Mouse (Mus musculus) ZHBTc4 (cell line): ENCODE results near the gene Naa35.
A peak's percentile ranks its signal among the peaks of the same experiment; 100 is the strongest.

Experiments used
- DNase-seq: peaks from one replicate; pipeline ENCODE4 v3.0.0-alpha.2; 2011; ENCODE audit warnings: low read depth, low spot score

The Naa35 gene

DNA sequence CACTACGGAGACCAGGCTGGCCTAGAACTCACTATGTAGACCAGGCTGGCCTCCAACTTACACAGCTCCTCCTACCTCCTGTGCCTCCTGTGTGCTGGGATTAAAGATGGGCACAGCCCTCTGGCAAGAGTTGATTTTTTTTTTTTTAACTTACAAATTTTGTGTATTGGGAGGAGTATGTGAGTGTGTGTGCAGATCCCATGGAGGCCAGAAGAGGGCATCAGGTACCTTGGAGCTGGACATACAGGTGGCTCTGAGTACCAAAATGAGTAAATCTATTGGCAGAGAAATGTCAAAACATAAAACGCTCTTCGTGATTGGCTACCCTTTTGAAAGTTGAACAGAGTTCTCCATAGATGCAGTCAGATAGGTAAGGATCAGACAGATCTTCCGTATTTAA is 4.1 kb upstream of the Naa35 start:
- peak; percentile 76 for DNase-seq

DNA sequence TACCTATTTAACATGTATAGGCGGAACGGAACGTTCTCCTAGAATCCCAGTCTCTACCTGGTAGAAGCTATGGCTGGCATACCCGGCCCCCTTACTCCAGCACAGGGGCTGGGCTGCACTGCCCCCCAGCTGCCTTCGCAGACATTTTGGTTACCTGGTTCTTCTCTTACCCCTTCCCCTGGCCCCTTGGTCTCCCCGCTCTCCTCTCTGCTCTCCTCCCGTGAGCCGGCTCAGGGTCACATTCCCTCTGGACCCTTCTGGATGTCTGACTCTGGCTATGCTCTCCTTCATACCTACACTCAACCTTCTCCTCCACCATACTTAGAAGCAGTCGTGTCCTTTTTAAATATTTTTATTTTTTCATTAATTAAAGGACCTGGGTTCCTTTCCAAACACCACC is 578 bp upstream of the Naa35 start:
- DNase-seq, result peak; percentile 24

DNA sequence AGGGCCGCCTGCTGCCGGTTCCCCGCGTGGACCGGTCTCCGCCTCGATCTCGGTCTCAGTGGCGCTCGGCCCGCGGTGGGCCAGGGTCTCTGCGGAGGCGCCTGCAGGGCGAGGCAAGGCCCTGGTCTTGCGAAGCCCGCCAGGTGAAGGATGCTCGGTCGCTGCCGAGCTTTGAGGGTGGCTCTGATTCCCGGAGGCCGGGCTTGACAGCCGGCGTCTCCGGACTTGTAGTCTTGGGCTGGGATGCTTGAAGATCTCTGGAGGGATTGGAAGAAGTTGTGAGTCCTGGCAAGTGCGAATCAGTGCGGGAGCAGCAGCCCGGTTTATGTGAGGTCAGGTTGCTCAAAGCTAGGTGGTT is 568 bp downstream of the Naa35 start:
- peak; percentile 66 for DNase-seq

DNA sequence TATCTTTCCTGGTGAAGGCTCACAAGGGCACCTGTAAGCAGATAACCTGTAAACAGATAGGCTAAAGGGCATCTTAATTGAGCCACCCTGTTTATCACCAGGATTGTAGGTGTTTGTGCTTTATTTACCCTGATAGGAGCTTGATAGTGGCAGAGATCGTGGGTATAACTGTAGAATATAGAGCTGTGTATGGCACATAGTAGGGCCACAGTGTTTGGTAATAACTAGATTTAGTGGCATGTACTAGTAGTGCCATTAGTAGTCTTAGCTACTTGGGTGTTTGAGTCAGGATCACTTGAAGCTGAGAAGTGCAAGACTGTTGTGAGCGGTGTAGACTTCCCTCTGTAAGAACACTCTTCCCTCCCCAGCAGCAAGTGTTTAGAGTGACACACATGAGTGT is 2.1 kb downstream of the Naa35 start:
- DNase-seq, result no peak

- peak; percentile 33 for DNase-seq
These were observed 4.6 kb downstream of the Naa35 start for GRCm38 (mm10) chr13:59589672-59590071.

GRCm38 (mm10) chr13:59590691-59591090 is 5.6 kb downstream of the Naa35 start:
- DNase-seq, result no peak

DNA sequence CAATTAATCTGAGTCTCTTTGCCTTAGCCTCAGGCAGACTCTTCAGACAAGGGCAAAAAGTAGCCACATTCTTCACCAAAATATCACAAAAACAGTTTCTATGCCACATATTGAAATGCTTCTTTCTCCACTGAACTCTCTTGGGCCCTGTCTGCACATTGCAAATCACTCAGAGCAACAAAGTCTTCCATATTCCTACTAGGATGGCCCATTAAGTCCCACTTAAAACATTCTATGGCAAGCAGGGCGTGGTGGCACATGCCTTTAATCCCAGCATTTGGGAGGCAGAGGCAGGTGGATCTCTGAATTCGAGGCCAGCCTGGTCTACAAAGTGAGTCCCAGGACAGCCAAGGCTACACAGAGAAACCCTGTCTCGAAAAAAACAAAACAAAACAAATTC is 7.0 kb downstream of the Naa35 start:
- peak; percentile 88 for DNase-seq

DNA sequence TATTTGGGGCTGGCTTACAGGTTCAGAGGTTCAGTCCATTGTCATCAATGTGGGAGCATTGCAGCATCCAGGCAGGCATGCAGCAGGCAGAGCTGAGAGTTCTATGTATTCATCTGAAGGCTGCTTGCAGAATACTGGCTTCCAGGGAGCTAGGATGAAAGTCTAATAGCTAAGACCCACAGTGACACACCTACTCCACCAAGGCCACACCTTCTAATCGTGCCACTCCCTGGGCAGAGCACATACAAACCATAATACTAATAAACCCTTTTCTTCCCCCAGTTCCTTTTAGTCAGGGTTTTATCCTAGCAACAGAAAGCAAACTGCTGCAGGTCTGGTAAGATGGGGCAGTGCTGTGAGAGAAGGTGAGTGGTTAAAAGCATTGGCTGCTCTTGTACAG is 7.6 kb downstream of the Naa35 start:
- no peak for DNase-seq

DNA sequence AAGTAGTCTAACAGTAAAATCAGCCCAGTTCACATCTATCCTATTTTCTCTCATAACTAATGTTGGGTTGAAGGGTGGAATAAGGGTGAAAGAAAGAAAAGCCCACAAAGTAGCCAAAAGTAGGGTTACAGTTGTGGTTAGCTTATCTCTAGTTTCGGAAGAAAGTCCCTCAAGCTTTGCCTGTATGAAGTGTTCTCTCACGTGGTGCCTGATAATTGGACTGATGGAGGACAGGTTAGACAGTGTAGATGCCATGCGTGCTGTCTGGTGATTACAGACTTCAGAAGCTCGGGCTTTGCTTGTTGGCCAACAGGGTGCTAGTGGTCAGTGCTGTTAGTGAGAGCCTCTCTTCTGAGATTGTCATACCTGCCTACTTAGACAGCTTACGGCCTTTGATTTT is 18.0 kb downstream of the Naa35 start:
- no peak for DNase-seq

GRCm38 (mm10) chr13:59604511-59604910 is 19.5 kb downstream of the Naa35 start:
- no peak for DNase-seq

- DNase-seq, result no peak
These were observed 20.3 kb downstream of the Naa35 start for GRCm38 (mm10) chr13:59605221-59605922.

DNA sequence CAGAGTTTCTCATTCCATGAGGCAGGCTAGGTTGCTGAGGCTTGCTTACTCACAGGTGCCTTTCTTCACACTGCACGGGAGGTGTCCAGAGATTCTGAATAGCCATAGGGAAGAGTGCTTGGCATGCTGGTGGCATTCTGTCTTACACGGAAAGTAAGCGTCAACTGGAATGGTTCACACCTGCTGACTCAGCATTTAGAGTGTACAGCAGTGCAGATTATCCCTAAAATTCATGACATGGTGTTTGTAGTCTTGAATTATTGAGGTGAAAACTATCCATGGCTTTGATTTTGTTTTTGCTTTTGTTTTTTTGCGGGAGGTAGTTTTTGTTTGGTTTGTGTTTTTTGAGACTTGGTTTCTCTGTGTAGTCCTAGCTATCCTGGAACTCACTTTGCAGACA is 24.8 kb downstream of the Naa35 start:
- DNase-seq, result no peak

DNA sequence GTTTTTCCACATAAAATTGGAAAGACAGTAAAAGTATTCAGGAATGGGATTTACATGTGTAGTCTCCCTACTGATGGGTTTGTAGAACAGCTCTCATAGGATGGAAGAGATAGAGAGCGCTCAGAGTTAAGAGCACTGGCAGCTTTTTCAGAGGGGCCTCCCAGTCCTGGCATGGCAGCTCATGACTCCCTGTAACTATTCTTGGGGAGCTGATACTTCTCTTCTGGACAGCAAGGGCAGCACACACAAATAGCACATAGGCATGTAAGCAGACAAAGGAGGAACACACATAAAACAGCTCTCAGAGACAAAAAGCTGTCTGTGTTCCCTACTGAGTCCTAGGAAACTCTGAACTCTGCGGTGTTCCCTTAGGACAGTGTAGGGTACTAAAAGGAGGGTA is 25.4 kb downstream of the Naa35 start:
- no peak for DNase-seq

GRCm38 (mm10) chr13:59613868-59614267 is 28.8 kb downstream of the Naa35 start:
- no peak for DNase-seq

- DNase-seq, result no peak
These were observed 30.1 kb downstream of the Naa35 start for GRCm38 (mm10) chr13:59615152-59615551.

DNA sequence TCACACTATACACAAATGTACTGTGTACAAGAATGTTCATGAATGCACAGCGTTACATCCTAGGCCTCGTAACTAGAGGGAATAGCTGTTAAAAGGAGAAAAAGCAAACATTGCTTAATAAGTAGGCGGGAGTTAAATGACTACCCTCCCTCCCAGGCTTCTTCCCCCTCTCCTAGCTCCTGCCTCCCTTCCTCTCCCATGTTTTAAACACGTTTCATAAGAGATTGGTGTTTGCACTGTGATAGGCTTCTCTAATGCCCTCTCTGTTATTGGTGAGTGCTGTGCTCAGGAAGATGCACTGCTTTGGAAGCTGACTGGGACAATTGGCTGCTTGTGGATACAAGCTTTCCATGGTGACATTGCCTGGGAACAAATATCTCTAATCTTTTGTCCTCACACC is 30.5 kb downstream of the Naa35 start:
- DNase-seq, result no peak

DNA sequence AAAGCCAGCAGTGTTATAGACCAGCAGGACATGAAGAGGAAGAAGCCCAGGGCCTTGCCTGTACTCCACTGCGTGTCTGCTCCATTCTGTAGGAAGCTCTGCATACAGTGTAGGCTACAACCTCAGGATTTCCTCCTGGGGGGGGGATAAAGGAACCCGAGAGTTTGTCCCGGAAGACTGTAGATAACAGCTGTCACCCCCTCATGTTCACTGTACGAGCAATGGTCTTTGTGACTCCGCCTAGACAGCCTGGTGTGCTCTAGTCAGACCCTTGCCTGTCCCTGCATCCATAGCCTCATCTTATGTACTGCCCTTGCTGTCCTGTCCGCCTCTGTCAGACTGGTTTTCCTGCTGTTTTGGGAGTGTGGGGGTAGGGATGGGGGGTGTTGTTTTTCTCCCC is 33.4 kb downstream of the Naa35 start:
- no peak for DNase-seq

- DNase-seq, result no peak
These were observed 36.8 kb downstream of the Naa35 start for GRCm38 (mm10) chr13:59621643-59622489.

GRCm38 (mm10) chr13:59624389-59624788 is 39.3 kb downstream of the Naa35 start:
- DNase-seq, result no peak

GRCm38 (mm10) chr13:59624903-59625302 is 39.8 kb downstream of the Naa35 start:
- no peak for DNase-seq

DNA sequence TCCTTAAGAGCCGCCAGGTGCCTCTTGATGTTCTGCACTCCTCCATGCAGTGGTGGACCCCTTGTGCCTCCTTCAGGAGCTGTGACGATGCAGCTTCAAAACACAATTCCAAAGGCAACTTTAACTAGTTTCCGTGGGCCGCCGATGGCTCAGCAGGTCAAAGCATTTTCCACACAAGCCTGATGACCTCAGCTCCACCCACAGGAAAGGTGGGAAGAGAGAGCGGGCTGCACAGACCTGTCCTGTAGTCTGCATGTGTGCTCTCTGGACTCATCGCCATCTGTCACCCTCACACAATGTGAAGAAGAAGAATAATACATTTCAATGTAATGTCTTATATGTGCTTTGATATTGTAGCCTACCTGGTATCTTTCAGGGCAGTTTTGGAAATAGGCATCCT is 41.7 kb downstream of the Naa35 start:
- DNase-seq, result no peak

DNA sequence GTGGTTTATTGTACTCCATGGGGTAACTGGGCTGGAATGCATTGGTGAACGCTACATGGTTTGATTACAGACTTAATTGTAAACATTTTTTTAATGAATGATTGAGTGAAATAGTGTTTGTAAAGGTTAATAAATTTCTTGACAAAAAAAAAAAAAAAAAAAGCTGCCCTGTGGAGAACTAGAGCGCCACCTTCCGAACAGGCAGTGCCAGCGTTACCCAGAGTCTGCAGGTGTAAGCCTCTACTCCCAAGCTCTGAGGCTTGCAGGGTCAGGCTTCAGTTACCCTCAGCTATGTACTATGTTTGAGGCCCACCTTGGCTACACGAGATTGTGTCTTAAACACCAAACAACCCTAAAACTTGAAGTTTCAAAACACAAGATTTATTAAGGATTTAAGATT is 49.6 kb downstream of the Naa35 start:
- peak; percentile 47 for DNase-seq

DNA sequence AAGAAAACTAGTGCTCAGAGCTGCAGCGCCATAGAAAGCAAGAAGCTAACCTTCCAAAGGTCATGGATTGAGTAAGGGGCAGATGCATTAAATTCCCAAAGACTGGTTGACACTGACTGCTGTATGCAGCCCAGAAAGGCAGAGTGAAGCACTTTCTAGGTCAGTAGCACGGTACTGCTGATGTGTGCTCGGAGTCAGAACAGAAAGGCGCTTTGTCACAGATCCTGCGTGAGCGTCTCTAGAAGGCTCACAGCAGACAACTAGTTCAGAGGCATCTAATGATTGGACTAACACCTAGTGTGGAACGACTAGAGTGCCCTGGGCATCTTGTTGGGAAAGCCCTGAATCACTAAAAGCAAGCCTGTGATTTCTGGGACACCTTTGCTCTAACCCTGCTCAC is 52.7 kb downstream of the Naa35 start:
- no peak for DNase-seq
